Mouse (Mus musculus): ENCODE data around the gene Usp30.
A peak's percentile ranks its signal among the peaks of the same experiment; 100 is the strongest.

Usp30 gene

GRCm38 (mm10) chr5:114127374-114128349 is 62.4 kb downstream of the Usp30 start, which contains the start of gene Alkbh2:
Alkbh2 (minus strand) TSS chr5:114128218.
- peak in 1 of 2 experiments; percentile 68 for DNase-seq (ENCODE audit: low spot score in 2 of 2)

GRCm38 (mm10) chr5:114129550-114130210 is 64.4 kb downstream of the Usp30 start:
- DNase-seq (ENCODE audit: low spot score in 2 of 2): no peak

- no peak for DNase-seq (ENCODE audit: low spot score in 2 of 2)
Measured at GRCm38 (mm10) chr5:114130211-114130605, 64.9 kb downstream of the Usp30 start, which contains the start of gene Ung. Ung (plus strand) TSS chr5:114130386.

GRCm38 (mm10) chr5:114130698-114131520 is 65.6 kb downstream of the Usp30 start:
- DNase-seq (ENCODE audit: low spot score in 2 of 2): peak; percentile 62 to 94

GRCm38 (mm10) chr5:114131521-114131840 is 66.2 kb downstream of the Usp30 start:
- DNase-seq (ENCODE audit: low spot score in 2 of 2): peak in 1 of 2 experiments; percentile 34

- DNase-seq (ENCODE audit: low spot score in 2 of 2): no peak
Measured at GRCm38 (mm10) chr5:114132841-114133240, 67.6 kb downstream of the Usp30 start.

GRCm38 (mm10) chr5:114134091-114134534 is 68.9 kb downstream of the Usp30 start:
- no peak for DNase-seq (ENCODE audit: low spot score in 2 of 2)

GRCm38 (mm10) chr5:114135516-114135915 is 70.3 kb downstream of the Usp30 start:
- DNase-seq (ENCODE audit: low spot score in 2 of 2): no peak

- no peak for DNase-seq (ENCODE audit: low spot score in 2 of 2)
Measured at GRCm38 (mm10) chr5:114137481-114138276, 72.4 kb downstream of the Usp30 start.

- DNase-seq (ENCODE audit: low spot score in 2 of 2): no peak
Measured at GRCm38 (mm10) chr5:114138277-114139164, 73.3 kb downstream of the Usp30 start.

- DNase-seq (ENCODE audit: low spot score in 2 of 2): peak in 1 of 2 experiments; percentile 75
Measured at GRCm38 (mm10) chr5:114139175-114139574, 73.9 kb downstream of the Usp30 start.

GRCm38 (mm10) chr5:114146028-114146888 is 81.0 kb downstream of the Usp30 start, which contains the start of gene Acacb:
Acacb (plus strand) TSS chr5:114146535.
- no peak for DNase-seq (ENCODE audit: low spot score in 2 of 2)

- no peak for DNase-seq (ENCODE audit: low spot score in 2 of 2)
Measured at GRCm38 (mm10) chr5:114147043-114147972, 82.0 kb downstream of the Usp30 start.

GRCm38 (mm10) chr5:114152359-114153092 is 87.3 kb downstream of the Usp30 start:
- DNase-seq (ENCODE audit: low spot score in 2 of 2): no peak

GRCm38 (mm10) chr5:114153490-114153889 is 88.2 kb downstream of the Usp30 start:
- no peak for DNase-seq (ENCODE audit: low spot score in 2 of 2)

GRCm38 (mm10) chr5:114154765-114155164 is 89.5 kb downstream of the Usp30 start:
- no peak for DNase-seq (ENCODE audit: low spot score in 2 of 2)
